Mouse (Mus musculus): ENCODE data around the gene Gpc6. TPM values are rescaled to one million over a fixed set of nuclear protein-coding genes. Genes with fewer than 3 reads are reported as not detected.

The Gpc6 gene
- polyA plus RNA-seq, 1 experiment from 2014 or later, result 49.0 TPM

- no peak for ATAC-seq (ENCODE audit: insufficient number of reproducible peaks, insufficient read depth, low FRiP score, low TSS enrichment, low read depth)
- Histone ChIP-seq H3K9ac (replicated peaks) (no peak overlapping the region), H3K4me2 (no peak overlapping the region), H3K9me3 (no peaks in the 10 kb centered on the region), H3K4me1 (replicated peaks) (no peaks in the 10 kb centered on the region), H3K36me3 (peaks cover 4% of the 10 kb centered on the region; the same call in 1 of the 2 replicates), H3K27ac (no peak overlapping the region), H3K4me3 (replicated peaks) (no peak overlapping the region), H3K27me3 (no peaks in the 10 kb centered on the region)
These were observed 32.0 kb downstream of the Gpc6 start for GRCm38 (mm10) chr14:116957154-116957553.

GRCm38 (mm10) chr14:116964837-116965236, 39.7 kb downstream of the Gpc6 start:
- Histone ChIP-seq H3K27ac (no peak overlapping the region), H3K4me1 (replicated peaks) (0 out of 2 replicates have a peak, but pooled peaks cover 2% of the 10 kb centered on the region), H3K4me2 (no peak overlapping the region), H3K9ac (replicated peaks) (no peak overlapping the region), H3K4me3 (replicated peaks) (no peak overlapping the region), H3K27me3 (no peaks in the 10 kb centered on the region), H3K9me3 (no peaks in the 10 kb centered on the region), H3K36me3 (no peaks in the 10 kb centered on the region)
- 69% methylated on average over 6 of the region's 6 CpGs for WGBS
- ATAC-seq (ENCODE audit: insufficient number of reproducible peaks, insufficient read depth, low FRiP score, low TSS enrichment, low read depth), result no peak

GRCm38 (mm10) chr14:116974708-116975107, 49.6 kb downstream of the Gpc6 start:
- Histone ChIP-seq H3K27me3 (no peaks in the 10 kb centered on the region), H3K9ac (replicated peaks) (no peak overlapping the region), H3K4me2 (no peak overlapping the region), H3K36me3 (no peaks in the 10 kb centered on the region), H3K9me3 (no peaks in the 10 kb centered on the region), H3K27ac (no peak overlapping the region), H3K4me1 (replicated peaks) (no peaks in the 10 kb centered on the region), H3K4me3 (replicated peaks) (no peak overlapping the region)
- ATAC-seq (ENCODE audit: insufficient number of reproducible peaks, insufficient read depth, low FRiP score, low TSS enrichment, low read depth), result no peak
- WGBS, result 92% methylated on average over 3 of the region's 3 CpGs

GRCm38 (mm10) chr14:116975224-116975623, 50.1 kb downstream of the Gpc6 start:
- H3K36me3 ChIP-seq, result no peaks in the 10 kb centered on the region
- 82% methylated on average over 4 of the region's 4 CpGs for WGBS
- H3K9me3 ChIP-seq, result no peaks in the 10 kb centered on the region
- no peaks in the 10 kb centered on the region for H3K27me3 ChIP-seq
- no peaks in the 10 kb centered on the region for H3K4me1 ChIP-seq (replicated peaks)
- ATAC-seq (ENCODE audit: insufficient number of reproducible peaks, insufficient read depth, low FRiP score, low TSS enrichment, low read depth), result no peak
- H3K9ac ChIP-seq (replicated peaks), result no peak overlapping the region
- H3K27ac ChIP-seq, result no peak overlapping the region
- no peak overlapping the region for H3K4me3 ChIP-seq (replicated peaks)
- no peak overlapping the region for H3K4me2 ChIP-seq

- Histone ChIP-seq H3K9me3 (no peaks in the 10 kb centered on the region), H3K4me3 (replicated peaks) (no peak overlapping the region), H3K4me2 (no peak overlapping the region), H3K9ac (replicated peaks) (no peak overlapping the region), H3K27ac (no peak overlapping the region), H3K36me3 (no peaks in the 10 kb centered on the region), H3K4me1 (replicated peaks) (no peaks in the 10 kb centered on the region), H3K27me3 (no peaks in the 10 kb centered on the region)
- no peak for ATAC-seq (ENCODE audit: insufficient number of reproducible peaks, insufficient read depth, low FRiP score, low TSS enrichment, low read depth)
- WGBS, result 88% methylated on average over 2 of the region's 2 CpGs
These were observed 52.1 kb downstream of the Gpc6 start for GRCm38 (mm10) chr14:116977259-116977658.

- Histone ChIP-seq H3K4me2 (no peak overlapping the region), H3K27ac (no peak overlapping the region), H3K4me3 (replicated peaks) (no peak overlapping the region), H3K9me3 (no peaks in the 10 kb centered on the region), H3K9ac (replicated peaks) (no peak overlapping the region), H3K27me3 (no peaks in the 10 kb centered on the region), H3K36me3 (no peaks in the 10 kb centered on the region), H3K4me1 (replicated peaks) (no peaks in the 10 kb centered on the region)
- 88% methylated on average over 10 of the region's 10 CpGs for WGBS
- no peak for ATAC-seq (ENCODE audit: insufficient number of reproducible peaks, insufficient read depth, low FRiP score, low TSS enrichment, low read depth)
These were observed 54.7 kb downstream of the Gpc6 start for GRCm38 (mm10) chr14:116979714-116980382.

- no peak for ATAC-seq (ENCODE audit: insufficient number of reproducible peaks, insufficient read depth, low FRiP score, low TSS enrichment, low read depth)
- 84% methylated on average over 4 of the region's 4 CpGs for WGBS
- no peaks in the 10 kb centered on the region for H3K9me3 ChIP-seq
These were observed 56.6 kb downstream of the Gpc6 start for GRCm38 (mm10) chr14:116981711-116982110.

GRCm38 (mm10) chr14:116987341-116987740, 62.2 kb downstream of the Gpc6 start:
- no peak for ATAC-seq (ENCODE audit: insufficient number of reproducible peaks, insufficient read depth, low FRiP score, low TSS enrichment, low read depth)

More at GRCm38 (mm10) chr14:116981711-116982110, 56.6 kb downstream of the Gpc6 start:
- no peaks in the 10 kb centered on the region for H3K4me1 ChIP-seq (replicated peaks)
- H3K36me3 ChIP-seq, result no peaks in the 10 kb centered on the region
- no peaks in the 10 kb centered on the region for H3K27me3 ChIP-seq
- no peak overlapping the region for H3K9ac ChIP-seq (replicated peaks)
- H3K4me3 ChIP-seq (replicated peaks), result no peak overlapping the region
- no peak overlapping the region for H3K27ac ChIP-seq
- H3K4me2 ChIP-seq, result no peak overlapping the region

GRCm38 (mm10) chr14:117000376-117000775, 75.3 kb downstream of the Gpc6 start:
- 79% methylated on average over 1 of the region's 1 CpGs for WGBS
- Histone ChIP-seq H3K27ac (no peak overlapping the region), H3K36me3 (no peaks in the 10 kb centered on the region), H3K9ac (replicated peaks) (no peak overlapping the region), H3K4me2 (no peak overlapping the region), H3K9me3 (no peaks in the 10 kb centered on the region), H3K4me1 (replicated peaks) (no peaks in the 10 kb centered on the region), H3K27me3 (no peaks in the 10 kb centered on the region), H3K4me3 (replicated peaks) (no peak overlapping the region)
- no peak; the same call in 1 of the 2 replicates for ATAC-seq (ENCODE audit: insufficient number of reproducible peaks, insufficient read depth, low FRiP score, low TSS enrichment, low read depth)

More at GRCm38 (mm10) chr14:116987341-116987740, 62.2 kb downstream of the Gpc6 start:
- no peaks in the 10 kb centered on the region for H3K4me1 ChIP-seq (replicated peaks)
- no peaks in the 10 kb centered on the region for H3K9me3 ChIP-seq
- no peaks in the 10 kb centered on the region for H3K27me3 ChIP-seq
- H3K27ac ChIP-seq, result no peak overlapping the region
- H3K9ac ChIP-seq (replicated peaks), result no peak overlapping the region
- H3K4me2 ChIP-seq, result no peak overlapping the region
- WGBS, result 78% methylated on average over 3 of the region's 3 CpGs
- peaks cover 14% of the 10 kb centered on the region for H3K36me3 ChIP-seq
- H3K4me3 ChIP-seq (replicated peaks), result no peak overlapping the region

- Histone ChIP-seq H3K36me3 (no peaks in the 10 kb centered on the region), H3K9me3 (no peaks in the 10 kb centered on the region), H3K4me2 (no peak overlapping the region), H3K27ac (no peak overlapping the region), H3K27me3 (no peaks in the 10 kb centered on the region), H3K4me3 (replicated peaks) (no peak overlapping the region), H3K4me1 (replicated peaks) (no peaks in the 10 kb centered on the region), H3K9ac (replicated peaks) (no peak overlapping the region)
- 82% methylated on average over 8 of the region's 8 CpGs for WGBS
- ATAC-seq (ENCODE audit: insufficient number of reproducible peaks, insufficient read depth, low FRiP score, low TSS enrichment, low read depth), result no peak
These were observed 77.2 kb downstream of the Gpc6 start for GRCm38 (mm10) chr14:117002313-117002712.

- H3K27ac ChIP-seq, result 0 out of 2 replicates have a peak overlapping the region, but pooled peaks have one; percentile 29
- ATAC-seq (ENCODE audit: insufficient number of reproducible peaks, insufficient read depth, low FRiP score, low TSS enrichment, low read depth), result no peak
These were observed 83.7 kb downstream of the Gpc6 start for GRCm38 (mm10) chr14:117008781-117009180.

GRCm38 (mm10) chr14:117012969-117013368, 87.9 kb downstream of the Gpc6 start:
- Histone ChIP-seq H3K4me2 (no peak overlapping the region), H3K27ac (no peak overlapping the region), H3K9ac (replicated peaks) (no peak overlapping the region), H3K9me3 (no peaks in the 10 kb centered on the region), H3K4me3 (replicated peaks) (no peak overlapping the region), H3K27me3 (no peaks in the 10 kb centered on the region), H3K36me3 (no peaks in the 10 kb centered on the region), H3K4me1 (replicated peaks) (peaks cover 27% of the 10 kb centered on the region)
- 13% methylated on average over 1 of the region's 1 CpGs for WGBS
- ATAC-seq (ENCODE audit: insufficient number of reproducible peaks, insufficient read depth, low FRiP score, low TSS enrichment, low read depth), result no peak

More at GRCm38 (mm10) chr14:117008781-117009180, 83.7 kb downstream of the Gpc6 start:
- no peak overlapping the region for H3K4me3 ChIP-seq (replicated peaks)
- H3K9me3 ChIP-seq, result no peaks in the 10 kb centered on the region
- H3K9ac ChIP-seq (replicated peaks), result no peak overlapping the region
- no peaks in the 10 kb centered on the region for H3K36me3 ChIP-seq
- H3K27me3 ChIP-seq, result no peaks in the 10 kb centered on the region
- 23% methylated on average over 3 of the region's 3 CpGs for WGBS
- H3K4me2 ChIP-seq, result no peak overlapping the region
- peaks cover 9% of the 10 kb centered on the region for H3K4me1 ChIP-seq (replicated peaks)

Data from limb, embryonic 12.5 days (tissue).